Mouse (Mus musculus): ENCODE data around the gene Lgalsl.

GRCm38 (mm10) chr11:20805604-20806249 is 25.1 kb downstream of the Lgalsl start:
- no peak for TF ChIP-seq CTCF (IDR thresholded peaks at IDR 0.05; ENCODE audit: low read depth)
- no peak for TF ChIP-seq EP300 (IDR thresholded peaks at IDR 0.05; ENCODE audit: low read depth)

All from liver, postnatal 0 days (tissue).